Mouse (Mus musculus) MEL (cell line): Measurements from ENCODE around the gene Mrpl27. TPM values are rescaled to one million over a fixed set of nuclear protein-coding genes. Genes with fewer than 3 reads are reported as not detected.

Experiments used
- DNase-seq: peaks from one replicate; pipeline ENCODE4 v3.0.0; 2011; ENCODE audit warnings: low read depth, low spot score
- H3K27ac ChIP-seq: 2 replicates; pipeline ENCODE4 v1.5.1; 2012; ENCODE audit warnings: low read depth, mild to moderate bottlenecking, control low read depth, low read length, moderate library complexity; ENCODE audit not compliant: control insufficient read depth
- H3K27me3 ChIP-seq, 2 experiments: fragments of 150-350 bp in 1 of 2; sonication (generic) in 1 of 2; 2 replicates each; pipeline ENCODE4 v1.6.1; 2012; ENCODE audit warnings: low read length in 2 of 2, mild to moderate bottlenecking in 2 of 2, improper control_type of control experiment in 1 of 2, moderate library complexity in 1 of 2; ENCODE audit not compliant: insufficient read depth in 2 of 2, control insufficient read depth in 1 of 2
- H3K36me3 ChIP-seq, 2 experiments: 2 replicates each; pipeline ENCODE4 v1.6.1; 2012 to 2014; ENCODE audit warnings: low read length in 2 of 2, improper control_type of control experiment in 1 of 2, inconsistent platforms in 1 of 2, mild to moderate bottlenecking in 1 of 2; ENCODE audit not compliant: insufficient read depth in 2 of 2, control insufficient read depth in 1 of 2
- H3K4me1 ChIP-seq, 2 experiments: fragments of 150-350 bp in 1 of 2; sonication (generic) in 1 of 2; 2 replicates each; pipeline ENCODE4 v1.6.1; 2012; ENCODE audit warnings: low read length in 2 of 2, improper control_type of control experiment in 1 of 2, mild to moderate bottlenecking in 1 of 2; ENCODE audit not compliant: insufficient read depth in 2 of 2, control insufficient read depth in 1 of 2
- H3K4me3 ChIP-seq, 2 experiments: fragments of 150-350 bp in 1 of 2; sonication (generic) in 1 of 2; 2 replicates each; pipeline ENCODE4 v1.5.1; 2012; ENCODE audit warnings: low read depth in 2 of 2, low read length in 2 of 2, mild to moderate bottlenecking in 2 of 2, moderate library complexity in 2 of 2, control low read depth in 1 of 2, improper control_type of control experiment in 1 of 2; ENCODE audit not compliant: control insufficient read depth in 1 of 2, insufficient read depth in 1 of 2
- H3K79me2 ChIP-seq: 2 replicates; pipeline ENCODE4 v1.6.1; 2012; ENCODE audit warnings: mild to moderate bottlenecking, low read length, moderate library complexity; ENCODE audit not compliant: control insufficient read depth, poor library complexity, insufficient read depth
- H3K9ac ChIP-seq: 2 replicates; pipeline ENCODE4 v1.6.1; 2012; ENCODE audit warnings: low read depth, mild to moderate bottlenecking, control low read depth, low read length, moderate library complexity; ENCODE audit not compliant: control insufficient read depth, poor library complexity, severe bottlenecking
- H3K9me3 ChIP-seq: fragments of 150-350 bp; sonication (generic); replicated peaks from 2 replicates; pipeline ENCODE4 v1.6.1; 2012; ENCODE audit warnings: mild to moderate bottlenecking, low read length, improper control_type of control experiment, moderate library complexity; ENCODE audit not compliant: insufficient read depth
- BHLHE40 ChIP-seq: IDR thresholded peaks from 2 replicates; pipeline ENCODE4 v1.6.1; 2012; ENCODE audit warnings: low read depth, mild to moderate bottlenecking, inconsistent platforms, low read length, improper control_type of control experiment, borderline replicate concordance
- CHD1 ChIP-seq: IDR thresholded peaks from 2 replicates; pipeline ENCODE4 v1.6.1; 2012; ENCODE audit warnings: low read depth, mild to moderate bottlenecking, inconsistent platforms, low read length, improper control_type of control experiment
- CHD2 ChIP-seq: IDR thresholded peaks from 2 replicates; pipeline ENCODE4 v1.6.1; 2011; ENCODE audit warnings: low read length, improper control_type of control experiment
- CTCF ChIP-seq, 3 experiments: IDR thresholded peaks in 2 of 3; conservative IDR thresholded peaks in 1 of 3; 2 replicates each; pipeline ENCODE4 v1.5.1; 2011 to 2012; ENCODE audit warnings: low read length in 3 of 3, low read depth in 2 of 3, mild to moderate bottlenecking in 2 of 3, improper control_type of control experiment in 1 of 3, inconsistent platforms in 1 of 3, mixed read lengths in 1 of 3, moderate library complexity in 1 of 3; ENCODE audit not compliant: control insufficient read depth in 1 of 3, insufficient read depth in 1 of 3, poor library complexity in 1 of 3, severe bottlenecking in 1 of 3
- E2F4 ChIP-seq: IDR thresholded peaks from 2 replicates; pipeline ENCODE4 v1.6.1; 2011; ENCODE audit warnings: low read depth, low read length, improper control_type of control experiment, borderline replicate concordance
- ETS1 ChIP-seq: IDR thresholded peaks from 2 replicates; pipeline ENCODE4 v1.6.1; 2012; ENCODE audit warnings: low read depth, mild to moderate bottlenecking, inconsistent platforms, low read length, improper control_type of control experiment, moderate library complexity
- GABPA ChIP-seq: IDR thresholded peaks from 2 replicates; pipeline ENCODE4 v1.6.1; 2012; ENCODE audit warnings: low read depth, mild to moderate bottlenecking, inconsistent platforms, low read length, improper control_type of control experiment, moderate library complexity
- GATA1 ChIP-seq: IDR thresholded peaks from 2 replicates; pipeline ENCODE4 v1.6.1; 2011; ENCODE audit warnings: low read depth, low read length, improper control_type of control experiment
- HCFC1 ChIP-seq: IDR thresholded peaks from 2 replicates; pipeline ENCODE4 v1.6.1; 2012; ENCODE audit warnings: low read depth, mild to moderate bottlenecking, inconsistent platforms, low read length, improper control_type of control experiment, moderate library complexity
- KAT2A ChIP-seq: conservative IDR thresholded peaks from 2 replicates; pipeline ENCODE4 v1.6.1; 2012; ENCODE audit warnings: low read depth, low read length, improper control_type of control experiment, inconsistent platforms
- MAFK ChIP-seq: IDR thresholded peaks from 2 replicates; pipeline ENCODE4 v1.6.1; 2011; ENCODE audit warnings: low read depth, mild to moderate bottlenecking, low read length, improper control_type of control experiment, borderline replicate concordance
- MAZ ChIP-seq: IDR thresholded peaks from 2 replicates; pipeline ENCODE4 v1.6.1; 2012; ENCODE audit warnings: low read depth, mild to moderate bottlenecking, inconsistent platforms, low read length, improper control_type of control experiment
- MXI1 ChIP-seq: IDR thresholded peaks from 2 replicates; pipeline ENCODE4 v1.6.1; 2011; ENCODE audit warnings: mild to moderate bottlenecking, low read depth, low read length, improper control_type of control experiment
- MYC ChIP-seq: IDR thresholded peaks from 2 replicates; pipeline ENCODE4 v1.6.1; 2011; ENCODE audit warnings: low read depth, mild to moderate bottlenecking, low read length, improper control_type of control experiment, moderate library complexity
- NELFE ChIP-seq: IDR thresholded peaks from 2 replicates; pipeline ENCODE4 v1.6.1; 2011; ENCODE audit warnings: low read depth, low read length, improper control_type of control experiment
- NRF1 ChIP-seq: IDR thresholded peaks from 2 replicates; pipeline ENCODE4 v1.6.1; 2014; ENCODE audit warnings: low read depth, mild to moderate bottlenecking, inconsistent platforms, low read length, improper control_type of control experiment, moderate library complexity; ENCODE audit not compliant: poor library complexity, insufficient read depth, severe bottlenecking
- SMC3 ChIP-seq: IDR thresholded peaks from 2 replicates; pipeline ENCODE4 v1.6.1; 2011; ENCODE audit warnings: low read depth, low read length, improper control_type of control experiment
- TBP ChIP-seq: IDR thresholded peaks from 2 replicates; pipeline ENCODE4 v1.8.0; 2011; ENCODE audit warnings: low read depth, low read length, improper control_type of control experiment
- UBTF ChIP-seq: IDR thresholded peaks from 2 replicates; pipeline ENCODE4 v1.6.1; 2012; ENCODE audit warnings: low read depth, mild to moderate bottlenecking, inconsistent platforms, low read length, improper control_type of control experiment, moderate library complexity, borderline replicate concordance; ENCODE audit not compliant: insufficient read depth
- USF1 ChIP-seq: IDR thresholded peaks from 2 replicates; pipeline ENCODE4 v1.6.1; 2014; ENCODE audit warnings: low read depth, mild to moderate bottlenecking, inconsistent platforms, low read length, improper control_type of control experiment, moderate library complexity
- USF2 ChIP-seq, 2 experiments: IDR thresholded peaks; 2 replicates each; pipeline ENCODE4 v1.6.1; 2011 to 2012; ENCODE audit warnings: improper control_type of control experiment in 2 of 2, low read length in 2 of 2, borderline replicate concordance in 1 of 2, inconsistent platforms in 1 of 2, low read depth in 1 of 2, mild to moderate bottlenecking in 1 of 2; ENCODE audit not compliant: insufficient read depth in 1 of 2
- ZC3H11A ChIP-seq: IDR thresholded peaks from 2 replicates; pipeline ENCODE4 v1.6.1; 2012; ENCODE audit warnings: low read depth, mild to moderate bottlenecking, inconsistent platforms, low read length, improper control_type of control experiment
- polyA plus RNA-seq, 2 experiments: library from polyadenylated mRNA; stranded (reverse) in 1 of 2; unstranded in 1 of 2; fragments of >175 nt in 1 of 2; fragments of >200 nt in 1 of 2; gene quantifications; 2 replicates each; pipeline versions ENCODE4 v1.2.1 to v1.2.4; 2012; ENCODE audit warnings: low replicate concordance in 2 of 2, low read depth in 1 of 2; ENCODE audit not compliant: insufficient read length in 2 of 2, insufficient read depth in 1 of 2, missing spikeins in 1 of 2
- total RNA-seq: library from RNA; depleted of rRNA; stranded (reverse); fragments of 300-350 nt; gene quantifications from 2 replicates; pipeline ENCODE4 v1.2.3, GENCODE M21; 2012

Mrpl27 gene
- total and polyA plus RNA-seq, 3 experiments, result 102 to 129 TPM; not detected in 1

- Histone ChIP-seq H3K4me3 (peak overlapping the region; percentile 68 to 84), H3K9ac (peak overlapping the region; percentile 43; the same call in 1 of the 2 replicates), H3K27me3 (peaks cover under 1 to 7% of the 10 kb centered on the region in 2 experiments; a peak in 3 of 4 replicates), H3K9me3 (no peaks in the 10 kb centered on the region), H3K79me2 (peaks cover 3% of the 10 kb centered on the region; the same call in 1 of the 2 replicates), H3K27ac (no peak overlapping the region), H3K4me1 (peaks cover 0 to 7% of the 10 kb centered on the region in 2 experiments; a peak in 2 of 4 replicates), H3K36me3 (no peaks in the 10 kb centered on the region; a peak in 1 of 4 replicates)
- DNase-seq, result no peak
- TF ChIP-seq CHD2, result no peak
- TF ChIP-seq SMC3, result no peak
- TF ChIP-seq MYC, result no peak
- no peak for TF ChIP-seq NRF1
- no peak for TF ChIP-seq KAT2A
- no peak for TF ChIP-seq E2F4
- TF ChIP-seq ETS1, result no peak
- TF ChIP-seq UBTF, result no peak
- TF ChIP-seq HCFC1, result no peak
- TF ChIP-seq USF2 (IDR thresholded peaks at IDR 0.05; ENCODE audit: borderline replicate concordance in 1 of 2, insufficient read depth in 1 of 2, low read depth in 1 of 2, low read length in 2 of 2), result no peak
- no peak for TF ChIP-seq BHLHE40
- no peak for TF ChIP-seq CHD1
- no peak for TF ChIP-seq GABPA
- TF ChIP-seq NELFE, result no peak
- TF ChIP-seq MAZ, result no peak
- no peak for TF ChIP-seq MAFK
- no peak for TF ChIP-seq ZC3H11A
Measured at GRCm38 (mm10) chr11:94677607-94678145, 24.1 kb downstream of the Mrpl27 start.

GRCm38 (mm10) chr11:94680639-94681038 lies 27.1 kb downstream of the Mrpl27 start:
- H3K79me2 ChIP-seq, result peaks cover 3% of the 10 kb centered on the region; the same call in 1 of the 2 replicates
- H3K9me3 ChIP-seq, result no peaks in the 10 kb centered on the region
- no peaks in the 10 kb centered on the region; a peak in 1 of 4 replicates for H3K36me3 ChIP-seq
- no peak overlapping the region for H3K27ac ChIP-seq
- H3K4me3 ChIP-seq, result no peak overlapping the region
- no peak overlapping the region for H3K9ac ChIP-seq
- DNase-seq, result peak; percentile 46
- no peak for TF ChIP-seq GATA1
- TF ChIP-seq USF1, result no peak
- TF ChIP-seq NRF1, result no peak
- TF ChIP-seq TBP, result no peak
- peak; percentile 34 to 57 (median 41); a peak in 5 of 6 replicates for TF ChIP-seq CTCF (IDR thresholded peaks at IDR 0.05 in 2 of 3, conservative IDR thresholded peaks at IDR 0.05 in 1 of 3; ENCODE audit: control insufficient read depth in 1 of 3, insufficient read depth in 1 of 3, low read depth in 2 of 3, low read length in 3 of 3, poor library complexity in 1 of 3, severe bottlenecking in 1 of 3)
- TF ChIP-seq MXI1, result no peak
- peaks cover 6 to 12% of the 10 kb centered on the region in 2 experiments for H3K27me3 ChIP-seq
- peaks cover 0 to 7% of the 10 kb centered on the region in 2 experiments; a peak in 2 of 4 replicates for H3K4me1 ChIP-seq
